Mouse (Mus musculus) spleen, adult 12 weeks (tissue): ENCODE results near the gene Smbd1.
A peak's percentile ranks its signal among the peaks of the same experiment; 100 is the strongest.

Source experiments
- DNase-seq: peaks from one replicate; pipeline ENCODE4 v3.0.0; 2022; ENCODE audit warnings: low spot score

The Smbd1 gene

DNA sequence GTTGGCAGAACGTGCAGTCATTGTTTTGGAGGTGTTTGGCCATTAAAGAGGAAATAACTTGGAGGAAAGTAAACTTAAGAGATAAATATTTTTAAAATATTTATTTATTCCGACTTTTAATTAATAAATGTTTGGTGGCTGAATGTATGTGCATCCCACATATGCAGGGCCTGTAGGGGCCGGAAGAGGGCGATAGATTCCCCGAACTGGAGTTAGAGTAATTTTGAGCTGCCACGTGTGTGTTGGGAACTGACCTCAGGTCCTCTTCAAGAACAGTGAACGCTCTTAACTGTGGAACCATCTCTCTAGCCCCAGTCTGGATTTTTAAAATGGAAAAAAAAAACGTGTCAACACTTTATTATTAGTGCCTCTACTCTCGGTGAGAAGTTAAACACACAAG is 3.1 kb upstream of the Smbd1 start:
- DNase-seq, result no peak

DNA sequence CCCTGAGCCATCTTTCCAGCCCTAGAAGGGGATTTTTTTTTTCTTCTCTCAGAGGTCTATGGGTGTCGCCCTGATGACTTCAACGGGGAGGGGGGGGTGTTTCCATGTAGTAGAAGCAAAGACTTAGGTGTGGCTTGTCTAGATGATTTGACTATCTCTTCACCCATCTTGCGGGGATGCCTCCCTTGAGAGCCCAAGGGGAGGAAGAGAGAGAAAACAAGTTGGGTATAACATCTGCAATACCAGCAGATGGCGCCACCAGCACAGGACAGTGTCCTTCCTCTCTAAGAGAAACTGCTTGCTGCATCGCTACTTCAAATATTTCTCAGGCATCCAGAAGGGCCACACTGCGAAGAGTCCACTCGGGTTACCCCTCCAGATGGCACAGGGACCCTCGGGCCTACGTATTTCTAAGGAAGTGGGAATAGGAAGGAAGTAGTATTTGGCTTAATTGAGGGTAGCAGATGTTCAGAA is 2.6 kb upstream of the Smbd1 start:
- DNase-seq, result peak; percentile 68

DNA sequence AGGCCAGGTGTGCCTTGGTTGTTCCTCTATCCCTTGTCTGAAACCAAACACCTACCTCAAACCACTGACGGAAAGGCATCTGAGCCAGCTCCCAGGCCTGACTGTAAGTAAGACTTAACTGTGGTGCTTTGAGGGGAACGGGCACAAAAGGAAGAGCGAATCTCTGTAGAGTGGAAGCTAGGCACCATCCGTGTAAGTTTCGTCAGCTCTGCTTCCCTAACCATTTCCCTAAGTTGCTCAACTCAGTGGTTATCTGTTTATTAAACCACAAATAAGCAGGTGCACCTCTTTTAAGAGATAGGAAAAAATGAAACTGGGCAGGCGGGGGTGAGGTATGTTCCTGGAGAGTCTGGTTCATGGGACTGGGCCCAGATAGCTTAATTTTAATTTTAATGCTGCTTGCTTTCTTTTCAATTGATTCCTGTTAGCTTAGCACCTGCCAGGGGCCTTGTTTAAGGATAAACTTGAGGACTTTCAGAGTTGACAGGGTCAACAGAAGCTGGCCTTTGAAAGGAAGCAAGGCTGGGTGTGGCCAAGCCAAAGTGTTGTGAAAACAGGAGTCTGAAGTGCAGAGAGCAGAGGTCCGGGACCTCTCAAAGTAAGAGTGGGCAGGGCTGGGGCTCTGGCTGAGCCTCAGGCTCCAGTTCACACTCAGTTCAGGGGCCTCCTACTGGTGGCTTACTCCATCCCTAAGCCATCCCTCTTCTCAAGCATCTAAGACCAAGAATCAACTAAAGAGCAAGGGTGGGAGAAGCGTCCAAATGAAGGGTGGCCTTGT is 2.7 kb downstream of the Smbd1 start:
- DNase-seq, result no peak

DNA sequence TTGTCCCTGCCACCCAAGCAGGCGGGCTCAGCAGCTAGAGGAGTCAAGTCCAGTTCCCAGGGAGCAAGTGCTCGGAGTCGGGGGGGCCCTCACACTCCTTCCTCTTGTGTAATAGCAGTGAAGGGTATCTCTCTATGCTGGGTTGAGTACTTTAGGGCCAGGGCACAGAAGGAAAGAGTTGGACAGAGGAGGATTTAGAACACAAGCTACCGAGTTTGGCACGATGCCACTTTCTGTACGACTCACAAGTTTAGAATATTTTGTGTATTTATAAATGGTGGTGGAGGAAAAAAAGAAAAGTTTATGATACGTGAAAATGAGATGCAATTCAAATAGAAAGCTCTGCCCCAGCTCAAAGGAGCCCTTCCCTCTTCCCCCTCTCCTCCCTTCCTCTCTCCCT is 5.1 kb downstream of the Smbd1 start:
- no peak for DNase-seq

DNA sequence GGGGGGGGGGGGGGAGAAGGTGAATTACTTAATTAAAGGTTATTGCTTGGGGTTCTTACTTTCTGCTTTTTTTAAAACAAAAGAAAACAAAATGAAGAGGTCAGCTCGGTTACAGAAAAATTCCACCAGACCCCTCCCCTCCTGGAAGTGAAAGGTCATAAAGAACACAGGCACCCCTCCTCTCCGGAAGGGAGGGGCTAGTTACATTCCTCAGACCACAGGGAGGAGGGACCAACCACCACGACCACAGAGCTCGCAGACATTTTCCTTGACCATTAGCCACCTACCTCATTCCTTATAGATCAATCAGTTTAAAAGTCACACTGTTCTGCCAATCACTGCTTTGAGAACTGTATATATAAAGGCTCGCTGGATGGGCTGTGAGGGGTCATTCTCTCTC is 6.4 kb downstream of the Smbd1 start:
- no peak for DNase-seq

DNA sequence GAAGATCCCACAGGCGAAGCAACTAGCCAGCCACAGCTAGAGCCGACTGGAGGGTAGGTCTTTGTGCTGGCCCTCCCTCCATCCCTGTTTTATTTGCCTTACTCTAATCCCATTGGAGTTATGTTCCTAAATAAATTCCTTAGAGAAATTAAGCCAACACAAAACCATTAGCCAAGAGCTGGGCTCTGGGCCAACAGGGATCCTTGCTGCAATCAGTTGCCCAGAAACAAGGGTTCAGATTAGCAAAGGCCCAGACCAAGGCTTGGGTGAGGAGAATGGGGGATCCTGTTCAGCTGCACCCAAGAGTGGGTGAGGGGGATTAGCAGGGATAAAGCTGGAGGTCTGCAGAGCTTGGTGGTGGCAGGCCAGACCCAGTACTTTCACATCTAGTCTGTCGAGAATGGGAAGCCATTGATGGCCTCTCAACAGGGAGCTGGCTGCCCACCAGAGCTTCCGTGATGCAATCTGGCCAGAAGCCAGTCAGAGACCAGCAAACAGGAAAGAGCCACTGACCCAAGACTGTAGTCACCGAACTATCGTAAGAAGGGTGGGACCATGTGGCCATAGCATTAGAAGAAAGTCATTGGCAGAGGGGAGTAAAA is 6.9 kb downstream of the Smbd1 start:
- DNase-seq, result no peak

DNA sequence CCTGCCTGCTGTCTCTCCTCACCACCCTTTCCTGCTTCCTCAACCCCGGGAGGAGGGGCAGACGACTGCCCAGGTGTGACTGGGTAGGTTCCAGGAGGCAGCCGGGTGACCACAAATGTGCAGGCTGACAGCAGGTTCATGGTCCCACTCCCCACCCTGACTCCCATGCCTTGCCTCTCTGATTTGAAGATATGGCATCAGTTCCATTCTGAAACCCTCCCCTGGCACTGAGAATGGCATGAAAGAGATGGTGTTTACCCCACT is 12.9 kb downstream of the Smbd1 start, which contains the start of gene Muc20:
Gene Muc20, minus strand, starts transcription at position 10 of the 264 bp plus-strand sequence.
- DNase-seq, result no peak

DNA sequence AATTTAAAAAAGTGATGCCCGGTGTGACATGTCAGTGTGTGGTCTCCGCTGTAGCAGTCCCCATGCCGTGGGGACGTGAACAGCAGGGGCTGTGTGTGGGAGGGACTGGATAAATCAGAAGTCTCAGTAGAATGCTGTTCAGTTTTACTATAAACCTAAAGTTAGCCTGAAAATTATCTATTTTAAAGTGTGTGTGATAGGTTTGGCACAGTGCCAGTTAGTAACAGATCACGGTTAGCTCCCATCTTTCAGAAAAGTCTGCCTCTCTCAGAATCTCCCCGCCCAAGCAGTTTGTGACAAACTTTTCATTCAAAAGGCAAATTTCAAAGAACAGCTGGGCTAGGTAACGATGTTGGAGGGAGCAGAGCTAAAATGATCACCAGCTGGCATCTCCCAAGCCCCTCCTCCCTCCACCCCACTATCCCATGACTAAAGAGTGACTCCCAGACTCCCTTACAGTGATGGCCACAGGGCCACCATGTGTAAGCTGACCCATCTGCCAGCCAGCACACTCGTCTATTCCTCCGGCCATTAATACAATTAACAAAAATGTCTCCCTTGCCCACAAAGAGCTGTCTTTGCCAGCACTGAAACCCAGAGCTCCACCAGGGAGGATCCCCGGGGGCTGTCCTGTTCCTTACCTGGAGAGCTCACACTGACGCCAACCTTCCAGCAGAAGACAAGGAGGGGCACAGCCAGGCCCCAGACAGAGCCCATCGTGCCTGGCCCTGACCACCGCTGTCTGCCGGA is 13.4 kb downstream of the Smbd1 start:
- no peak for DNase-seq

DNA sequence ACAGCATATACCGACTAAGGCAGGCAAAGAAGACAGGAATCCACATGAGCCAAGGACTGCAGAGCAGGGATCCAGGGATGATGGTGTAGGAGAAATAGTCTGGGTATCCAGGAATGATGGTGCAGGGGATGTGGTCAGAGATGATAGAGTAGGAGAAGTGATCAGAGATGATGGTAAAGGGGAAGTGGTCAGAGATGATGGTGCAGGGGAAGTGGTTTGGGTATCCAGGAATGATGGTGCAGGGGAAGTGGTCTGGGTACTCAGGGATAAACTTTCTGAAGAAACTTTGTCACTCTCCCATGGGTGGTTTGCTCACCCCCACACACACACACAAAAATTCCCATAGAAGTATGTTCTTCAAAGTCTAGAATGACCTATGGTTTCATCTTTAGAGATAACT is 15.1 kb downstream of the Smbd1 start:
- DNase-seq, result no peak

DNA sequence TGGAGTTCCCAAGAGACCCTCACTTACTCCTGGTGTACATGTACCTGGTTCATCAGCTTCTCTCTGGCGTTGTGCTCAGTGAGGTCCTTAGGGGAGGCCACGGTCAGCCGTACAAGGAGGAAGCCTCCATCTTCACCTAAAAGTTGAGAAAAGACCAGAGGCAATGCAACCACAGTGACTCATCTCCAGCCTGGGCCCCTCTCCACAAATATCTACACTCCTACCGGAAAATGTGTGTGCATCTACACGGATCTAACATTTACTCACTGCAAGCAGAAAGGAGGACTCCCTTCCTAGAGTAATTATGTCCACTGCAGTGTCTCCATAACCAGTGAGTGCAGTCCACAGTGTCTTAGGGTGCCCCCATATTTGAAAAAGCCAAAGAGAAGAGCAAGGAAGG is 20.2 kb downstream of the Smbd1 start:
- no peak for DNase-seq

DNA sequence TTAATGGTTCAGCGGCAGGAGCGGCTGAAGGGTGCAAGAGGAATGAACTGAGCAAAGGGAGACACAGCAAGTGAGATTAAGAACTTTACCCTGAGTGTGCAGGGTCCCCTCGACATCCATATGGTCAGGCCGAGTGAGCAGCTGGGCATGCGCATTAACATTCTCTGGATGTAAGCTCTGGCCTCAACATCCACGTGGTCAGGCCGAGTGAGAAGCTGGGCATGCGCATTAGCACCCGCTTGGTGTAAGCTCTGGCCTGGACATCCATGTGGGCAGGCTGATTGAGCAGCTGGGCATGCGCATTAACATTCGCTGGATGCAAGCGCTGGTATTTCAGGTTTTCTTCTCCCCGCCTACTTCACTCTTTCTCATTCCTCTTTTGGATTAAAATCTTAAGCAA is 25.4 kb downstream of the Smbd1 start:
- DNase-seq, result no peak

DNA sequence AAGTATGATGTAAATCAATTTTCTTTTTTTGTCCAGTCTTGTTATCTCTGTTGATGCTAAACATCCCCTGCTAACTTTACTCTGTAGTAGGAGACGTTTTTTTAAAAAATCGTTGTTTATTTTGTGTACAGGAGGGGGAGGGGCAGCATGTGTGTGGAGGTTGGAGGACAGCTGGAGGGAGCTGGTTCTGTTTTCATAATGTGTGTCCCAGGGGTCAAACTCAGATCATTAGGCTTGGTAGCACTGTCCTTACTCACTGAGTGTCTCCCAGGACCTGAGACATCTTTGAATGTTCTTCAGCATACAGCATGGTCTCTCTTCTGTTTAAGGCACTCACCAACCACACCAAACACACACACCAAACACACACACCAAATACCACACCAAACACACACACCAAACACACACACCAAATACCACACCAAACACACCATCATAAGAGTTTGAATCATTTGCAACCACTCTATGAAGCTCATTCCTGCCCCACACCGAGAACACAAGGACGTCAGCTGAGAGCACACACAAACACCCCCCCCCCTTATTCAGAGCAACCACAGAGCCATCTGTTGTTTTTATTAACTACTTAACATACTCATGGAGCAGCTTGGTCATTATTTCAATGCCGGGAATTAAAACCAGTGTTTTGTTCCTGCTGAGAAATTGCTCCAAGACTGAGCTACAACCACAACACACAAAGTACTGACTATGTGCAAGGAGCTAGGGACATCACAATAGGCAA is 26.8 kb downstream of the Smbd1 start:
- no peak for DNase-seq

DNA sequence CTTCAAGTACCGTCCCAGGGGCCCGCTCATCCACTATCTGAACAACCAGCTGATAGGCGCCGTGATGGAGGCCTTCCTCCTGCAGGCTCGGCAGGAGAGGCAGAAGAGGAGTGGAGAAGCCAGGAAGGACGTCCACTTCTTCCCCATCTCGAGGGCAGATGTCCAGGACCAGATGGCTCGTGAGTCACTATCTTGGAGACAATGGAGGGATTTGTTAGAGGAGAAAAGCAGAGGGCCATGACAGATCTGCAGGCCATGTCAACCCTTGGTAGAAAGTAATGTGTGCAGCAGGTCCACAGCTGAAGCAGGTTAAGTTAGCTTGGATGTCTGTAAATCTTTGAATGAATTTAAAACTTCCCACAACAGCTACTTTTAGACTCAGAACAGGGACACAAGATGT is 31.3 kb downstream of the Smbd1 start:
- no peak for DNase-seq

DNA sequence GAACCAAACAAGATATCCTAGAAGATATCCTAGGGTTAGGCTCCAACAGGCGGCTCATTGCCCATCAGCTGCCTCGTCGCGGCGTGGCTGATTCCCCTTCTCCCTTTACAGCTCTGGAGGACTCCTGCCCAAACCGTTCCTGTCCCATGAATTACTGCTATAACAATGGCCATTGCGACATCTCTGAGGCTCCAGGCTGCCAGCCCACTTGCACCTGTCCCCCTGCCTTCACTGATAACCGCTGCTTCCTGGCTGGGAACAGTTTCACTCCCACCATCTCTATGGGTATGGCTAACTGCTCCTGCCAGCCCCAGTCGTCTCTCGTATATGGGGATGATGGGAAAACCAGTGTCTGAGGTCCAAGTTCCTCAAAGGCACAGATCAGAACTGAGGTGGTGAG is 33.6 kb downstream of the Smbd1 start:
- no peak for DNase-seq

DNA sequence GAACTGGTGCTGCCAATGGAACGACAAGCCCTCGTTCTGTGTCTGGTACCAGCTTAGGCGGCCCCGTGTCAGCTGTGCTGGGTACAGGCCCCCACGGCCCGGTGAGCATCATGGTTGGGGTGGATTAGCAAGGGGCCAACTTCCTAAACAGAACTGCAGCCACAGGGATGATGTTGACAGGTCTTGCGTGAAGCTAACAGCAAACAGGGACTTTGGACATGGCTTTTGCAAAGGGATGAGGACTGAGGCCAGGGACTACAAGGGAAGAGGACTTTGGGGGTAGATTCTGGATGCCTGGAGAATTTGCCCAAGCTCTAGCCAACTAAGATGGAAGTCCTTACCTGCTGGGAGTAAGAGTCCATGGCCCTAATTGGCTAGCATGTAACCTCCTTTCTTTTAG is 43.4 kb downstream of the Smbd1 start:
- DNase-seq, result no peak

DNA sequence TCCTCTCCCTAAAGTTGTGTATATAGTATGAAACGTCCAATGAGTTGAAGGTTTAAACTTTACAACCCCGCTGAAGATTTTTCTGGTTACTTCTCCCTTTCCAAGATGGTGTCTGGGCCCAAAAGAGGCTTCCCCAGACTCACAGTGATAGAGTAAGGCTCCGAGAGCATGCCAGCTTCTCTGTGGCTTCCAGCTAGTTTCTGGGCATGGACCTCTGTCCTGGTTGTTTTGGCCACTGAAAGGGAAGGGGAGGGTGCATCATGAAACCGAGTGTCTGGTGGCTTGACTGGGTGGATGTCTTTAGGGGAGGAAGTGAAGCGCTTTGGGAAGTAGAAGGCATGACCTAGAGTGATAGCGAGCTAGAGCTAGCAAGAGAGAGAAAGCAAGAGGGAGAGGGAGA is 45.3 kb downstream of the Smbd1 start:
- no peak for DNase-seq

DNA sequence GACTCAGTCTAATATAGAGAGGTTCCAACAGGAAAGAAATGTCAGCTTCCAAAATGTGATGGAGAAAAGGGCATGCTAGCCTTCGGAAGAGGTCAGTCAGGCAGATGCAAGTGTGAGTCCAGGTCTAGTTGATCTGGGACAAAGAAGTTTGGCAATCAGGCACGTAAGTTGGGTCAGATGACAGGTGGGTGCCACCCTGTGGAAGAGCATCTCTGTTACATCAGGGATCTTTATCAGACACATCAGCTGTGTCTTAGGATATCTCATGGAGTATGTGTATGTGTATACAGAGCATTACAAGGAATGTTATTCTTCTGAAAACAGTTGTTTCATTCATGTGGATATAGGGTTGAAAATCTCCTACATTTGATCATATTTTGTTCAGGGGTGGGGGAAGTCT is 45.7 kb downstream of the Smbd1 start:
- no peak for DNase-seq
